Mouse (Mus musculus): ENCODE data around the gene Gtsf1l. TPM values are rescaled to one million over a fixed set of nuclear protein-coding genes. Genes with fewer than 3 reads are reported as not detected.

Gene Gtsf1l
- polyA plus RNA-seq, 2 experiments, result not detected

DNA sequence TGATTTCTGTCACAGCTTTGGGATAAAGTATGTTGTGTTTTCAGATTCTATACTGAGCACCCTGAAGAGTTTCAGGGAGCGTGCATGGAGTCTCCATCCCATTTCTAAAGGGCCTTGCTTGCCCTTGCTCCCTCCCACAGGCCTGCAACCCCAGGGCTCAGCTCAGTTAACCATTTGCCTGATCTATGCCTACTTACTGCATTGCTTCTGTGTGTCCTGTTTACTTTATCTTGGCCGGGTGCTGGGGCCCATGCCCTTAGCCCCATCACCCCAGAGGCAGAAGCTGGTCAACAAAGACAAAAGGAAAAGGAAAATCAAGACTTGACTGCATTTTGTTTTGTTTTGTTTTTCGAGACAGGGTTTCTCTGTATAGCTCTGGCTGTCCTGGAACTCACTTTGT lies 16.1 kb downstream of the Gtsf1l start:
- Histone ChIP-seq H3K36me3 (replicated peaks; ENCODE audit: control insufficient read depth, insufficient read depth, low read depth) (peaks cover 88% of the 10 kb centered on the region), H3K9ac (replicated peaks) (no peak overlapping the region), H3K4me2 (ENCODE audit: low read depth) (no peak overlapping the region), H3K27ac (no peak overlapping the region), H3K27me3 (ENCODE audit: control insufficient read depth, insufficient read depth, low read length) (no peaks in the 10 kb centered on the region), H3K4me1 (replicated peaks; ENCODE audit: control insufficient read depth in 2 of 2, insufficient read depth in 2 of 2, low read length in 1 of 2) (no peaks in the 10 kb centered on the region; a peak in 1 of 4 replicates), H3K9me3 (ENCODE audit: control insufficient read depth, low read length) (no peaks in the 10 kb centered on the region), H3K4me3 (ENCODE audit: insufficient read depth in 1 of 2, low read depth in 2 of 2, low read length in 2 of 2) (no peak overlapping the region)
- 73% methylated on average over 3 of the region's 3 CpGs for WGBS (ENCODE audit: insufficient replicate concordance)
- DNase-seq (ENCODE audit: low read depth in 3 of 3, low spot score in 3 of 3), result no peak
- no peak for ATAC-seq (ENCODE audit: insufficient read depth)
- TF ChIP-seq CTCF (IDR thresholded peaks at IDR 0.05; ENCODE audit: low read depth), result no peak
- TF ChIP-seq EP300 (IDR thresholded peaks at IDR 0.05; ENCODE audit: low read depth), result no peak

GRCm38 (mm10) chr2:163070213-163070612 lies 17.4 kb downstream of the Gtsf1l start:
- no peak overlapping the region for H3K27ac ChIP-seq
- no peaks in the 10 kb centered on the region for H3K9me3 ChIP-seq (ENCODE audit: control insufficient read depth, low read length)
- H3K9ac ChIP-seq (replicated peaks), result no peak overlapping the region
- H3K4me3 ChIP-seq (ENCODE audit: insufficient read depth in 1 of 2, low read depth in 2 of 2, low read length in 2 of 2), result no peak overlapping the region
- 84% methylated on average over 3 of the region's 3 CpGs for WGBS (ENCODE audit: insufficient replicate concordance)
- DNase-seq (ENCODE audit: low read depth in 3 of 3, low spot score in 3 of 3), result no peak
- H3K27me3 ChIP-seq (ENCODE audit: control insufficient read depth, insufficient read depth, low read length), result no peaks in the 10 kb centered on the region
- no peak for TF ChIP-seq CTCF (IDR thresholded peaks at IDR 0.05; ENCODE audit: low read depth)
- H3K4me1 ChIP-seq (replicated peaks; ENCODE audit: control insufficient read depth in 2 of 2, insufficient read depth in 2 of 2, low read length in 1 of 2), result no peaks in the 10 kb centered on the region; a peak in 1 of 4 replicates
- ATAC-seq (ENCODE audit: insufficient read depth), result no peak
- no peak overlapping the region for H3K4me2 ChIP-seq (ENCODE audit: low read depth)
- peaks cover 88% of the 10 kb centered on the region for H3K36me3 ChIP-seq (replicated peaks; ENCODE audit: control insufficient read depth, insufficient read depth, low read depth)

DNA sequence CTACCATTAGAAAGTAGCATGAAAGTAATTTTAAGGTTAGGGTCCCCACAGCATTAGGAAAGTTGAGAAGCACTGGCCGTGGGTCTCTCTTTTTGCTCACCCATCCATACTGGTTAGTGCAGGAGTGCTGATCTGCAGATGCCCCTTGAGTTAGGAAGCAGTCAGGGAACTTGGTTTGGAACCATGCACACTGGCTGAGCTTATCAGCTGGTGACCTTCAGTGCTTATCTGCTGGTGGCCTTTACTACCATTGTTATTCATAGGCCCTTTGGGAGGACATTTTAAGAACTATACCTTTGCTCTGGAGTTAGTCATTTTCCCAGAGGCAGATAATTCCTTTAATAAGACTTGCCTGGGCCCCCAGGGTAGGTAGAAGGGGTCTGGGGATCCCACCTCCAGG lies 20.4 kb downstream of the Gtsf1l start:
- H3K4me1 ChIP-seq (replicated peaks; ENCODE audit: control insufficient read depth in 2 of 2, insufficient read depth in 2 of 2, low read length in 1 of 2), result no peaks in the 10 kb centered on the region; a peak in 1 of 4 replicates
- 70% methylated on average over 1 of the region's 1 CpGs for WGBS (ENCODE audit: insufficient replicate concordance)
- no peak overlapping the region for H3K4me2 ChIP-seq (ENCODE audit: low read depth)
- H3K27me3 ChIP-seq (ENCODE audit: control insufficient read depth, insufficient read depth, low read length), result no peaks in the 10 kb centered on the region
- TF ChIP-seq EP300 (IDR thresholded peaks at IDR 0.05; ENCODE audit: low read depth), result no peak
- no peak for TF ChIP-seq CTCF (IDR thresholded peaks at IDR 0.05; ENCODE audit: low read depth)
- no peak overlapping the region for H3K27ac ChIP-seq
- H3K36me3 ChIP-seq (replicated peaks; ENCODE audit: control insufficient read depth, insufficient read depth, low read depth), result peaks cover 91% of the 10 kb centered on the region
- H3K9me3 ChIP-seq (ENCODE audit: control insufficient read depth, low read length), result no peaks in the 10 kb centered on the region
- DNase-seq (ENCODE audit: low read depth in 3 of 3, low spot score in 3 of 3) (no peak), ATAC-seq (ENCODE audit: insufficient read depth) (no peak)
- no peak overlapping the region for H3K9ac ChIP-seq (replicated peaks)
- H3K4me3 ChIP-seq (ENCODE audit: insufficient read depth in 1 of 2, low read depth in 2 of 2, low read length in 2 of 2), result no peak overlapping the region

GRCm38 (mm10) chr2:163066326-163066725 lies 21.3 kb downstream of the Gtsf1l start:
- H3K4me3 ChIP-seq (ENCODE audit: insufficient read depth in 1 of 2, low read depth in 2 of 2, low read length in 2 of 2), result no peak overlapping the region
- no peak for TF ChIP-seq CTCF (IDR thresholded peaks at IDR 0.05; ENCODE audit: low read depth)
- TF ChIP-seq EP300 (IDR thresholded peaks at IDR 0.05; ENCODE audit: low read depth), result no peak
- no peaks in the 10 kb centered on the region for H3K27me3 ChIP-seq (ENCODE audit: control insufficient read depth, insufficient read depth, low read length)
- H3K9me3 ChIP-seq (ENCODE audit: control insufficient read depth, low read length), result no peaks in the 10 kb centered on the region
- no peak overlapping the region for H3K27ac ChIP-seq
- H3K4me2 ChIP-seq (ENCODE audit: low read depth), result no peak overlapping the region
- no peak for DNase-seq (ENCODE audit: low read depth in 3 of 3, low spot score in 3 of 3)
- no peak overlapping the region for H3K9ac ChIP-seq (replicated peaks)
- WGBS (ENCODE audit: insufficient replicate concordance), result 77% methylated on average over 6 of the region's 6 CpGs
- H3K36me3 ChIP-seq (replicated peaks; ENCODE audit: control insufficient read depth, insufficient read depth, low read depth), result peaks cover 89% of the 10 kb centered on the region
- ATAC-seq (ENCODE audit: insufficient read depth), result no peak
- H3K4me1 ChIP-seq (replicated peaks; ENCODE audit: control insufficient read depth in 2 of 2, insufficient read depth in 2 of 2, low read length in 1 of 2), result 0 out of 4 replicates have a peak, but pooled peaks cover 0 to under 1% of the 10 kb centered on the region in 2 experiments

- H3K27me3 ChIP-seq (ENCODE audit: control insufficient read depth, insufficient read depth, low read length), result no peaks in the 10 kb centered on the region
- DNase-seq (ENCODE audit: low read depth in 3 of 3, low spot score in 3 of 3) (no peak), ATAC-seq (ENCODE audit: insufficient read depth) (no peak)
- H3K9me3 ChIP-seq (ENCODE audit: control insufficient read depth, low read length), result no peaks in the 10 kb centered on the region
- peaks cover 63% of the 10 kb centered on the region for H3K36me3 ChIP-seq (replicated peaks; ENCODE audit: control insufficient read depth, insufficient read depth, low read depth)
- WGBS (ENCODE audit: insufficient replicate concordance), result 74% methylated on average over 6 of the region's 6 CpGs
- peaks cover 3 to 14% of the 10 kb centered on the region in 2 experiments; a peak in 2 of 4 replicates for H3K4me1 ChIP-seq (replicated peaks; ENCODE audit: control insufficient read depth in 2 of 2, insufficient read depth in 2 of 2, low read length in 1 of 2)
- no peak overlapping the region for H3K27ac ChIP-seq
- H3K9ac ChIP-seq (replicated peaks), result no peak overlapping the region
- no peak overlapping the region for H3K4me3 ChIP-seq (ENCODE audit: insufficient read depth in 1 of 2, low read depth in 2 of 2, low read length in 2 of 2)
- TF ChIP-seq EP300 (IDR thresholded peaks at IDR 0.05; ENCODE audit: low read depth), result no peak
- TF ChIP-seq CTCF (IDR thresholded peaks at IDR 0.05; ENCODE audit: low read depth), result no peak
- no peak overlapping the region for H3K4me2 ChIP-seq (ENCODE audit: low read depth)
Observed at GRCm38 (mm10) chr2:163062119-163062508, 25.5 kb downstream of the Gtsf1l start.
